Mouse (Mus musculus) adipocyte (in vitro differentiated cells): ENCODE results near the gene Pakap.
A peak's percentile ranks its signal among the peaks of the same experiment; 100 is the strongest.

ENCODE experiments used
- DNase-seq: peaks from one replicate; pipeline ENCODE4 v3.0.0-alpha.2; 2016; ENCODE audit warnings: low spot score

Pakap gene

DNA sequence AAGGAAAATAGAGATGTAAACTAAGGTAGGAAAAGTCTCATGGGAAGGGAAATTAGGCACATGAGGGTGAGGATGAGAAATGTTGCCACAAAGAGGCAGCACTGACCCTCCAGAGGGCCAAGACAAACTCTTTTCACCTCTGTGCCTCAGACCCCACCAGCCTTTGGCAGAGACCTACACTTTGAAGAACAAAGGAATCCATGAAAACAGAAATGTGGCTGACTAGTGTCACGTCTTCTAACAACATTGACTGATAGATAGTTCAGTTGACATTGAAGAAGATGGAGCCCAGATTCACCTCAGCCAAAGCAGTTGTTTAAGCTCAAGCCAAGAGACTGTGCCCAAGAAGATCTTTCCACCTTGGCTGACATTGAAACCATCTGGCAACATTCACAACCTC, 57.8 kb downstream of the Pakap start:
- no peak for DNase-seq

DNA sequence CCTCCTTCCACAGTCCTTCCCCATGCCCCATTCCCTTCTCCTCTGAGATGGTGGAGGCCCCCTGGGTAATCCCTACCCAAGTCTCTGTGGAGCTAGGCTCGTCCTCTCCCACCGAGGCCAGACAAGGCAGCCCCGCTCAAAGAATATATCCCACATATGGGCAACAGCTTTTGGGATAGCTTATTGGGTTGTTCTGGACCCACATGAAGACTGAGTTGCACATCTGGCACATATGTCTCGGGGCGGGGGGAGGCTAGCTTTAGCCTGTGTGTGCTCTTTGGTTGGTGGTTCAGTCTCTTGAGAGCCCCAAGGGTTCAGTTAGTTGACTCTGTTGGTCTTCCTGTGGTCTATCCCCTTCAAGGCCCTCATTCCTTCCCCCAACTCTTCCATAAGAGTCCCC, 58.9 kb downstream of the Pakap start:
- DNase-seq = no peak

DNA sequence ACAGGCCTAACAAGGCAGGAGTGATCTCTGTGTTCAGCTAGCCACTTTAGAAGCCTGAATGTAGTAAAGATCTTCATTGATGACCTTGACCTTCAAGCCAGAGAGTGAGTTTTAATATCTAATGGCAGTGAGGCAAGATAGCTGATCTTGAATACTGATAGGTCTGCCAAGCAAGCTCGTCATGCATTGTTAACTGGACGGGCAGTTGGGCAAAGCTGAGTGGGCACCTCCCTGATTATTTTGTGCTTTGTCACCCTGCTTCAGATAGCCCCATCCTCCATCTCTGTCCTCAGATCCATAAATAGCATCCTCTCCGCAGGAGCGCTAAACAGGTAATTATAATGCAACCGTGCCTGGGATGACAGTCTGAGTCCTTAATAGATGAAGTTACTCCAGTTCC, 64.4 kb downstream of the Pakap start:
- no peak for DNase-seq

DNA sequence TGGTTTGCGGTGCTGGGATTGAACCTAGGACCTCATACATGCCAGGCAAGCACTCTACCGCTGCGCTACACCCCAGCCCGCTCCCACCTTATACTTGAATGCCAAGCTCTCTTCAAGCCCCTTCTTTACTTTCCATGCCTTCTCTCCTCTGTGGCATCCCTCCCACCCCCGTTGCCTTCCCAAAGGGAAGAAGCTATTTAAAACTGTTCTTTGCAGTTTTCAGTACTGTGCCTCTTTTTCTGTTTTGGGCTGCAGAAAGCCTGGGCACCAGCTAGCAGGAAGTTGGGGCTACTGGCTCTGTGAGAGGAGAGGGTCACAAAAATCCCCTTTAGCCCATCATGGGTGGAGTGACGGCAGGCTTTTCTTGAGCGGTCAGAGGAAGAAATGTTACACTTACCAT, 65.1 kb downstream of the Pakap start:
- DNase-seq = no peak

DNA sequence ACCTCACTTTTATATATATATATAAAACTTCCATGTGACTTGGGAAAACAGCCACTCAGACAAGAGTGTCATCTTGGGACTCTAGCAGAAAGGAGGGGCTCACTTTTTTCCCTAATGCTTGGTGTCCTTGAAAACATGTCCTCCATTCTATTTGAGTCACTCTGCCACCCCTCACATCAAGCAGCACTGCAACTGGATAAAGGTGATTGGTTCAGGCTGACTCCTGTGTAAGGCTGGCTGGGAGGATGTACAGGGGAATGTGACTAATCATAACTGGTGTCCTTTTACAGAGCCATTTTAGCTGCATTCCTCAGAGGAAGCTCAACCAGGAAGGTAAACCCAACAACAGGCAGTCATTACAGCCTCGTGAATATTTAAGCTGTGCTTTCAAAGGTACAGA, 67.0 kb downstream of the Pakap start:
- DNase-seq = no peak

DNA sequence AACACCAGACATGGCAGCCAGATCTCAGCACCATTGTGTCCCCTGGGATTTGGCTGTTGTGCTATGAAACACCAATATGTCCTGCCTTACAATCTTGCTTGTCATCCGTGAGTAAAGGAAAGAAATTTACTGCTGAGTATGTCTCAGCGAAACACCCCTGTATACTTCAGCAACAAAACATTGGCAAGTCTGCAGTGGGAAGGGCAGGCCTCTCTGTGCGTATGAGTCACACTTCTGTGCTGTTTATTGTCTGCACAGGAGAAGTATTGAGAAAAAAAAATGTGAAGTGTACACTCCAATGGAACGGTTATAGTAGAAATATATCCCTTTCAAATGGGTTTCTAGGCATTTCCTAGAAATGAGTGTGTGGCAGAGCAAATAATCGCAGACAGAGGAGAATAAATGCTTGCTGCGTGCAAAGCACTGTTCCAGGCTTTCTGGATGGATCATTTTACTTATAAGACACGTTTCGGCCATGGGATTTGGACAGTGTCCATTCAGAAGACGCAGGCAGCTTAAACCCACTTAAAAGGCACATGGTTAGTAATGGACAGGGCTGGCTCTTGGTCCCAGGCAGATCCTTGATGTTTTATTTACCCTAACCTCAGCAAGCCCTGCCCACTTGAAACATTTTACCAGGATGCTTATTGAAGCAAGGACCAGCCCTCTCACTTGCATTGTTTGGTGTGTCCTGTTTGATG, 69.0 kb downstream of the Pakap start:
- peak; percentile 24 for DNase-seq

DNA sequence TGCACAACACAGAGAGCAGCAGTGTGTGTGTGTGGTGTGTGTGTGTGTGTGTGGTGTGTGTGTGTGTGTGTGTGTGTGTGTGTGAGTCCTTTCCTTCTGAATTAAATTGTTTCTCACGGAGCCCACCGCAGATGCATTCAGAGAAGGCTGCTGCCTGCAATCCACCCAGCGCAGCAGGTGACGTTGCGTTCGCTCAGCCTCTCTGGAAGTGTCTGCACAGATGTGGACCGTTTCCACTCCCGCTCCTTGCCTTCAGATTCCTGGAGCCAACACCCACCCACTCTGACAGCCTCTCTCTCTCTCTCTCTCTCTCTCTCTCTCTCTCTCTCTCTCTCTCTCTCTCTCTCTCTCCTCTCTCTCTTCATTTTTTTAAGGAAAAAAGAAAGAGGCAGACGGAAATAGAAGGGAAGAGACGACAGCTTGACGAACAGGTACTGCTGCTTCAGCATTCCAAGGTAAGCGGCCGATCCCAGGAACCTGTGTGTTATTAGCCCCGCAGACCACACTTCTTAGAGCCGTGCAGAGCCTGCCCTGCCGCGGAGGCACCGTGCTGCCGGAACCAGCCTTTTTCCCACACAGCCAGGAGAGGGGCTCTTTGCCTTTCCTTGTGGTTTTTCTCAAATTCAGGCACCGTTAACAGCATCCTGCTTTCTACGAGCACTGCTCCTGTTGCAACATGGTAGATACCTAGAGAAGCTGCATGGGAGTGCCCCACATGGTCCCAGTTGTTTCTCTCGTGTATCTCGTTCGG, 69.8 kb downstream of the Pakap start:
- no peak for DNase-seq

DNA sequence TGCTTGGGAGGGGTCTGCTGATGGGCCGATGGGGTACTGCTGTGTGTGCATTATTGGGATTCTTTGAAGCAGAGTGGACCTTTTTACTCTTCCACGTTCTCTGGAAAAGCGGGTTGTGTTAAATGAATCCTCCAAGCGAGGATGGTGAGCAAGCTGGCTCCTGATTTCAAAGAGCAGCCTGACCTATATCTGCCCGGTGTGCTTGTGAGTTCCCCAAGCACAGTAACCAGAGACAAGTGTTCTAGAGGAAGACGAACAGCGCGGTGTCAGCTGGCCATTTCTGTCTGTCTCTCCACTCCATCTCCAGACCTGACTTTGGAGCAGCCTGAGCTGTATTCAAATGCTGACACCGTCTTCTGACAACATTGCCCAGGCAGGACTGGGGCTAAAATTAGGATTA, 71.0 kb downstream of the Pakap start:
- no peak for DNase-seq

DNA sequence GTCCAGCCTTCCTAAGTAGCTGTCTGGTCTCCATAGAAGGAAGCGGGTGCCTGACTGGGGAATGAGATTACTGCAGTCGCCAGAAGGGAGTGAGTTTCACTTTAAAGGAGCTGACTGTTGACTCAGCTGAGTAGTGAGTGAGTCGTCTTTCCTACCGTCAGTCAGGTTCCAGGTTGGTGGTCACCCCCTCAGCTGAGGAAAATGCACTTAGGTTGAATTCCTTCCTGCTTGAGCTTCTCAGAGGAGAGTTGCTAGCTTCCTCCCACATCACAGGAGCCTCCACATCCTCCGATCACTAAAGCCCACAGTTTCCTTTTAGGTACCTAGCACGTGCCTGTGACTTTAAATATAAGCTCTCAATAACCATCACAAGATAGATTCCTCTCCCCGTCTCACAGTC, 72.2 kb downstream of the Pakap start:
- no peak for DNase-seq

DNA sequence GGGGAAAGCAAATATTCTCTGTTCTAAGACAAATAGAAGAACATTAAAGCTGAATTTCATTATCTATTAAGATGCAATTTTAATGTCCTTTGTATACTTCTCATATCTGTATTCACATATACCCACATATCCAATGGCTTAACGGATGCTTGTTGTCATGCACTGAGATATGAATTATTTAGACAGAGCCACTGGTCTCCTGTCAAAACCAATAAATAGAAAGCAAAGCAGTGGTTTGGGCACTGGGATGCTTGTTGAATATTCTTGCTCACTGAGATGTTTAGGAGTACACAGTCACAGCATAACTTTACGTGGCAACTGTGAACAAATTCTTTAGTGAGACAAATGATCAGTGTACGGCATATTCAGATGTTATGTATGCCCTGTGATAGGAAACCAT, 73.0 kb downstream of the Pakap start:
- DNase-seq = no peak

DNA sequence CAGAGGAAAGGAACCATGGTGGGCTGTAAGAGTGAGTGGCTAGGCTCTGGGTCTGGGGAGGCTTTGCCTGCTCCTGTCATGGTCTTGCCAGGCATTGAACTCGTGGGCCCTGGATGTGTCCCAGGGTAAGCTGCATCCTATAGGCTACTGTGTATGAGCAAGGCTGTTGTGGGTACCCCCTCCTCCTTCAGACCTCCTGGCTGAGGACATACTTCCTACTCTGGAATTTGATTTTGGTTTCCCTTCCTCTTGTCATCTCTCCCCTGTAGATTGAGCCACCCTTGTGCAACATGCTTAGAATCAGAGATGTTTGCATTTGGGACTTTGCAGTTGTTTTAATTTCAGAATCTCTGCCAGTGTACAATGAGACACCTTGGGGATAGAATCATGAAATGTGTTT, 83.0 kb downstream of the Pakap start:
- no peak for DNase-seq

DNA sequence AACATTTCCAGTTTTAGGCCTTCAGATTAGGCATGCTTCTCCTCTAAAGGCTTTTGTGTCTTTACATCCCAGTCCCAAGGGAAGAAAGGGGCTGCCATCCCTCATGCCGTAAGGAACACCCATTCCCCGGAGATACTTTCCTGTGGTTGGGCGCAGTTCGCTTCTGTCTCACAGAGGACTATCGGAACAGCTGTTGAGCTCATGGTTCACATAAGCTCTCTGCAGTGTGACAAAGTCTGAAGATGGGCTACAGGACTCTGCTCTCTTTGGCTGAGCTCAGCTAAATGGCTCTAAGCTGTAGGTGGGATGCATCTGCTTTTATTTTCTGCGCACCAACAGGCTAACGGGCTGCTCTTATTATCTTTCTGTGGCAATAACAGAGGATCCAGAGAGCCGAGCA, 83.6 kb downstream of the Pakap start:
- no peak for DNase-seq

DNA sequence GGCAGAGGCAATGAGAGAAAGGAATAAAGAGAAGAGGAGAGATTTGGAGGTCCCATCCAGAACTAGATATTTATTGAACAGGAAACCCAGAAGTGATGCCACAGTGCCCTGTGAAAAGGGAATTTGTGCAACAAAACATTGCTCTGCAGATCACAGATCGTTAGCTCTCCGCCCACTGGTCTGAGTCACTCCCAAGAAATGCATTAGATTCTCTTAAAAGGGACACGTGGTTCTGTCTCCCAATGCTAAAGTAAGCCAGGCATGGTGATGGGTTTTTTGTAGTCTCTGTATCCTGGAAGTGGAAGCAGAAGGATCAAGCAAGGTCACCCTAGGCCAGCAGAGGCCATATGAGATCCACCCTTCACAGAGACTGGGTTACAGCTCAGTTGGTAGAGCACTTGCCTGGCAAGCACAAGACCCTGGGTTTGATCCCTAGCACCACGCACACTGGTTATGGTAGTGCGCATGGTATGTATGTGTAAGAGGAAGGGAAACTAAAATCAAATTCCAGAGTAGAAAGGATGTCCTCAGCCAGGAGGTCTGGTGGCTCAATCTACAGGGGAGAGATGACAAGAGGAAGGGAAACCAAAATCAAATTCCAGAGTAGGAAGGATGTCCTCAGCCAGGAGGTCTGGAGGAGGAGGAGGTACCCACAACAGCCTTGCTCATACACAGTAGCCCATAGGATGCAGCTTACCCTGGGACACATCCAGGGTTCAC, 84.4 kb downstream of the Pakap start:
- DNase-seq = no peak

DNA sequence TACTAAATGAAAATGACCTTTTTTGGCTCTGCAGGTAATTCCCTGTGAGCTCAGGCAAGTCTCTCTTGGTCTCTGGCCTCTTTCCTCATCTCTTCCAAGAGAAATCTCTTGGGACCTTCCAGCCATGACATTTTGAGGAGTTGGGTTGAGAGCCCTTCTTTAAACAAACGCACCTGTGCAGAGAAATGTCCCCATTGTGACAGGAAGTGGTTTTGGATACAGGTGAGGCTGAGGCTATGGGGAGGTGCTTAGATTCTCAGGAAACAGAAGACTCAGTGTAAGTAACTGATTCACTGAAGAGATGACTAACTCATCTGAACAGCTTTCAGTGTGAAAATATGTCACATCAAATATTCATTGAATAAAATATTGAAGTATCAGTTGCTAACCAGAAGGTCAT, 88.0 kb downstream of the Pakap start:
- DNase-seq = no peak

DNA sequence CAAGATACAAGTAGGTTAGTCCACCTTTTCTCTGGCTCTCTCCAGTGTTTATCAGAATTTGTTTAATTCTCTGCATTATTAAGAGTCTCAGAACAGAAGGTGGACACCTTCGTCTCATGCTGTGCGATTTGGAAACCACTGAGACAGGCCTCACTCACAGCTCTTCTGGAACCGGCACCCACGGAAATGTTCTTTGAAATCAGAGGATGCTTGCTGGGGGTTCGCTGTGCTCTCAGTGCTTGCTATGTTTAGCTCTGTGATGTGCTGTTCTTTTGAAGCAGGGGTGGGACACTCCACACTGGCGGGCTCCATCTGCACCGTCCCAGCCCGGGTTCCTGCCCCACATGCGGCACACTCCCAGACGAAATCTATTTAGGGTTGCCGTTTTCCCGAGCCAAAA, 88.4 kb downstream of the Pakap start:
- DNase-seq = no peak

DNA sequence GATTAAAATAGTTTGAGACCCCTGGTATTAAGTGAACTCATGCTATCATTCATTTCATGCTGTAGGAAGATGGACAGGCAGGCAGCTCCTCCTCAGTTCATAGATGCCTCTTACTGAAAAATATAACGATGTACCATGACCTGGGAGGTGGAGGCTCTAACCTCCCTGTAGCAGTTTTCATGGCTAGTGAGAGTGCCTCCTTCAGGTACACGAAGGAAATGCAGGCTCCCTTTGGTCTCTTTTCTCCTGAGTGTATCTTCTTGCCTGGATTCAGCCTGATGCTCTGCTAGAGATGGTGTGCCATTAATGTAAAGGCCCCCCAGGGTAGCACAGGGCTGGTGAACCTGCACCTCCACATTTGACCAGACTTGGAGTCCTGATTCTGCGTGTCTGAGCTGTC, 88.9 kb downstream of the Pakap start:
- DNase-seq = no peak

DNA sequence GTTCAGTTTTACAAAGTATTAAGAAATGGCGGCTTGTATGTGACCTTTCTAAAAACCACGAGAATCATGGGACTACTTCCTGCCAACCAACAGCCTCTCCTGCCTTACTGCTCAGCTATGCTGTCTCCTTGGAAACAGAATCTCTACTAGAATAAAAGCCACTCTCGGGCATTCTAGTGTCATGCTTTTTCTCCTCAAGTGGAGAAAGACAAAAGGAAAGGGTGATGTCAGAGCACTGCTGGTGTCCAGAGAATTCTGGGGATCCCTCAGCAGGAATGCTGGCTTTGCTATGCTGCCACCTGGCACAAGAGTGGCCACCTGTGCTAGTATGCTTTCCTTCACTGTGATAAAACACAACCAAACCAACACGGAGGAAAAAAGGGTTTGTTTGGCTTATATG, 92.5 kb downstream of the Pakap start:
- peak; percentile 5 for DNase-seq

DNA sequence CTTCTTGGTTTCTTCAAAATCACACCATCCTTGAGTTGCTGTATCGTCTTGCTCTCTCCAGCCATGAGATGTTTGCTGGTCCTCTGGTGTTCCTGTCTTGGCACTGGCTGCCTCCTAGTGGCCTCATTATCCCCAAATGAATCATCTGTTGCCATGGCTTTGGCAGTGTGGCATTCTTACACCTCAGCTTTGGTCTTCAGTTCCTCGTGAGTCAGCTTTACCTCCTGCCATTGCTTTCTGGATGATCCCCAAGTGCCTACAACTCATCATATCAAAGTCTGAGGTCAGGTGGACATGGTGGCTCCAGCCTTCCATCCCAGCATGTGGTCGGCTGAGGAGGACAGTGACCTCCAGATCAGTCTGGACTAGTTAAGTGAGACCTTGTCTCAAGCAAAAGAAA, 98.1 kb downstream of the Pakap start:
- no peak for DNase-seq

DNA sequence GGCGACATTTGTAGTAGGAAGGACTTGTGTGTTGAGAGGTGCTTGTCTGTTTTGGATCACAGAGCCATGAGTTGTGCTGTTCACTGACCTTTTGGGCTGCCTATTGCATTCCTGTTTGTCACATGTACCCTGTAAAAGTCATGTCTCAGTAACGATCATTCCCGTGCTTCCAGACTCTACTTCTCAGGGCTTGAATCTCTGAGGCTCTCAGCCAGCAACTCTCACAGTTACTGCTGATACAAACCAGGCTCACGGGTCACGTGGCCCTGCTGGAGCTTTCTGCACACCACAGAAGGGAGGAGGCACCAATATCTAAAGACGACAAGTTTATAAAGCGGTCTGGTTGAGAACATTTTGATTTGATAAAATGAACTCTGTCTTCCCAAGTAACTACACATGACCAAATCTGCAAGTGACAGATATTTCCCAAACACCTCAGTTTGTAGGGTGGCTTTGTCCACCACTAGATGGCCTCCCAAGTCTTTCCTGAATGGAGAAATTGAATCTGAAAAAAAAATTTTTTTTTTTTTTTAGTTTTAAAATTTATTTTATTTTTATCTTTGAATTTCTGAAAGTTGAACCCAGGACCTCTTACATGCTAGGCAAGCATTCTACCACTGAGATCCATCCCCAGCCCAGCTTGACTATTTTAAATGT, 103.0 kb downstream of the Pakap start:
- DNase-seq = peak; percentile 63

DNA sequence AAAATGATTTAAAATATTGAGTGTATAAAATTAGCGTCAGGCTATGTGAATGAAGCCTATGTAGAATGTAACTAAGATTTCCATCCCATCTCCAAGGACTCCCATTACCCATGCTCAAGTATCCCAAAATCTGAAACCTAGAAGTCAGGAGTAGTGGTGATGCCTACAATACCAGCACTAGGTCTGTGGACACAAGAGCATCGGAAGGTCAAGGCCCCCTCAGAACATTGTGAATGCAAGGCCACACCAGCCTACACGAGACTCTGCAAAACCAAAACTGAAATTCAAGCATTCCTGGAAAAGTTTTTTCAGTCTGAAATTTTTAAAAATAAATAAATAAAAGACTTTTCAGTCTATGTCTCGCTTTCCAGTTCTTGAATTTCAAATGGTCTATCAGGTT, 104.6 kb downstream of the Pakap start:
- DNase-seq = no peak

DNA sequence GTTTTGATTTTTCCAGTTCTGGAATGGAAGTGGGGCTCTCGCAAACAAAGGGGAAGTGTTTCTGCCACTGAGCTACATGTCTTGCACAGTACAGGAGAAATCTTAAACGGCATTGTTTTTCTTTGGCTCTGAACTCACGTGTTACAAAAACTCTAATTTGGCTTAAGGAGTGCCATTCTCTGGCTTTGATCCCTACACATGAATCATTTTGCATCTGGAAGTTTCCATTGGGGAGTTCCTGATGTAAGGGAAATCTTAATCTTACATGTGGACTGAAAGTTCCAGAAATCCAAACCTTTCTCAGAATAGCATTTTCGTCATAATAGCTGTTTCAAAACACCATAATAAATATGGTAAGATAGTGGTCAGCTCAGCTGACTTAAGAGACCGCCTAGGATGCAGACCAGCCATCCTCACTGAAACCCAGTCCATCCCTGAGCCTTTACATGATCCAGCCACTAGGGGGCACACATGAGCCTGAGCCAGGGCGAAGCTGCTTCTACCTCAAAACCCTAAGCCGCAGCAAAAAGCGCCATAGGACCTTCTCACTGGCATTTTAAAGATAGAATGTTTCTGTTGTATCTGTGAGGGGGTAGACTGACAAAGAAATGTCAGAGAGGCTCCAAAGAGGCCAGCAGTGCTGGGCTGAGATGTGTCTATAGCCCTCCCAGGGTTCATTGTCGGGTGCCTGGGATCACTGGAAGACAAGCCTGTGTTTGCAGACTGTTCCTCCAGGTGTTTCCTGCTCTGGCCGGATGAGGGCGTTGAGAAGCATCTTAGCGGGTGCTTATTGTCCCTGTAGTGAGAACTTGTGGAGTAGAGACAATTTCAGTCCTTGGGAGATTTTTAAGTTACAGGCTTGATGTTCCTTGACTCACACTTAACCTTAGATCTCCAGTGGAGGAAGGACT, 105.3 kb downstream of the Pakap start:
- DNase-seq = peak; percentile 87

DNA sequence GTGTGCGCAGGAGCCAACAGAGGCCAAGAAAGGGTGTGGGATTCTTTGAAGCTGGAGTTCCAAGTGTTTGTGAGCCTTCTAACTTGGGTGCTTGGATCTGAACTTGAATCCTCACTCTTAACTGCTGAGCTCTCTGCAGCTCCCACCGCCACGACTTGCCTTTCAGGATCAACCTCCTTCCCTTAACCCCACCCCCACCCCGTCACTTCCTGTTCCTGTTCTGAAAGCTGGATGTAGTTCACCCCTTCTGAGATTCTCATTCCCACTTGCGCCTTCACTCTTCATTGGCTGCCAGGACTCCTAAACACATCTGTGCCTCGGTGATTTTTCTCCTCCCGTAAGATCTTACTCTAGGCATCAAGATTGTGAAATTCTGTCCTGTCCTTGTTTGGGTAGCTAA, 106.4 kb downstream of the Pakap start:
- DNase-seq = no peak
